Mouse (Mus musculus) cerebellum, adult 11 months (tissue): Measurements from ENCODE around the gene Cldn20.

ENCODE experiments used
- DNase-seq: peaks from one replicate; pipeline ENCODE4 v3.0.0; 2022

The Cldn20 gene

GRCm38 (mm10) chr17:3532254-3532653 lies at the start of gene Cldn20:
TSS of gene Cldn20 (plus strand) at chr17:3532554.
- no peak for DNase-seq

GRCm38 (mm10) chr17:3483091-3483490 lies 49.3 kb upstream of the Cldn20 start:
- DNase-seq: no peak

- DNase-seq: no peak
These were observed 46.5 kb upstream of the Cldn20 start for GRCm38 (mm10) chr17:3485851-3486250.

GRCm38 (mm10) chr17:3487211-3487610 lies 45.1 kb upstream of the Cldn20 start:
- DNase-seq: no peak

- no peak for DNase-seq
These were observed 44.4 kb upstream of the Cldn20 start for GRCm38 (mm10) chr17:3487721-3488601.

GRCm38 (mm10) chr17:3490216-3490895 lies 42.0 kb upstream of the Cldn20 start:
- no peak for DNase-seq

GRCm38 (mm10) chr17:3491065-3491464 lies 41.3 kb upstream of the Cldn20 start:
- no peak for DNase-seq

GRCm38 (mm10) chr17:3491667-3492066 lies 40.7 kb upstream of the Cldn20 start:
- no peak for DNase-seq

- DNase-seq: no peak
These were observed 36.8 kb upstream of the Cldn20 start for GRCm38 (mm10) chr17:3495576-3495975.

GRCm38 (mm10) chr17:3496080-3496479 lies 36.3 kb upstream of the Cldn20 start:
- DNase-seq: no peak

- no peak for DNase-seq
These were observed 34.3 kb upstream of the Cldn20 start for GRCm38 (mm10) chr17:3498086-3498485.

GRCm38 (mm10) chr17:3498580-3498979 lies 33.8 kb upstream of the Cldn20 start:
- no peak for DNase-seq

GRCm38 (mm10) chr17:3499468-3499867 lies 32.9 kb upstream of the Cldn20 start:
- no peak for DNase-seq

- DNase-seq: no peak
These were observed 32.3 kb upstream of the Cldn20 start for GRCm38 (mm10) chr17:3500076-3500475.

- no peak for DNase-seq
These were observed 31.4 kb upstream of the Cldn20 start for GRCm38 (mm10) chr17:3500936-3501335.

- no peak for DNase-seq
These were observed 26.6 kb upstream of the Cldn20 start for GRCm38 (mm10) chr17:3505711-3506110.

GRCm38 (mm10) chr17:3506508-3506907 lies 25.8 kb upstream of the Cldn20 start:
- no peak for DNase-seq

- DNase-seq: peak; percentile 25
These were observed 22.5 kb upstream of the Cldn20 start for GRCm38 (mm10) chr17:3509841-3510240.

GRCm38 (mm10) chr17:3514316-3514715 lies 18.0 kb upstream of the Cldn20 start:
- DNase-seq: no peak

- DNase-seq: no peak
These were observed 16.5 kb upstream of the Cldn20 start for GRCm38 (mm10) chr17:3515851-3516250.

- DNase-seq: no peak
These were observed 15.9 kb upstream of the Cldn20 start for GRCm38 (mm10) chr17:3516406-3516805.

- no peak for DNase-seq
These were observed 12.0 kb upstream of the Cldn20 start for GRCm38 (mm10) chr17:3520344-3520743.

- DNase-seq: no peak
These were observed 4.4 kb upstream of the Cldn20 start for GRCm38 (mm10) chr17:3527841-3528471.

- no peak for DNase-seq
These were observed 2.8 kb upstream of the Cldn20 start for GRCm38 (mm10) chr17:3529523-3529922.
